In genomic region chr11:54343703-54344102, GRCm38 (mm10) we compare ENCODE assay signal across 12 mouse cellular contexts. TPM values are rescaled to one million over a fixed set of nuclear protein-coding genes. Genes with fewer than 3 reads are reported as not detected.
DNase-seq lines count a peak whose midpoint lies in the region; ATAC-seq and TF ChIP-seq lines count a peak whose summit lies in the region.
"Had no signal": no experiment of that assay in that cellular context is flagged by ENCODE, and none has a peak within 500 bp of the region (broad histone marks: within the 10 kb centered on the region; RNA-seq: fewer than 3 reads in every experiment).

No protein-coding gene starts in this region.

- POLR2A ChIA-PET in Patski (lab: Charles Lee) = no interaction called here

- in situ Hi-C loops in Patski (cut with MboI; ENCODE audit: low pct_unique_long_range_greater_than_20kb) = no loop called here

- H3K9ac ChIP-seq in kidney, embryonic 16.5 days (replicated peaks; ENCODE audit: low read length) = no peak overlapping the region
- H3K9ac ChIP-seq: forebrain, embryonic 15.5 days; limb, embryonic 15.5 days had no signal

- no peaks in the 10 kb centered on the region for H3K4me1 ChIP-seq in kidney, embryonic 16.5 days (ENCODE audit: insufficient read depth, low read length)
- H3K4me1 ChIP-seq: forebrain, embryonic 15.5 days; limb, embryonic 15.5 days had no signal

- no peaks in the 10 kb centered on the region for H3K27me3 ChIP-seq in kidney, embryonic 16.5 days (ENCODE audit: insufficient read depth, low read length)
- H3K27me3 ChIP-seq in Patski = peaks cover 22% of the 10 kb centered on the region
- H3K27me3 ChIP-seq: forebrain, embryonic 15.5 days; limb, embryonic 15.5 days had no signal

- H3K27ac ChIP-seq in kidney, embryonic 16.5 days (ENCODE audit: low read length) = no peak overlapping the region
- H3K27ac ChIP-seq: forebrain, embryonic 15.5 days; hindbrain, postnatal 0 days; limb, embryonic 15.5 days had no signal

- H3K36me3 ChIP-seq in kidney, embryonic 16.5 days (ENCODE audit: insufficient read depth, low read length) = no peaks in the 10 kb centered on the region
- H3K36me3 ChIP-seq: limb, embryonic 15.5 days had no signal

- CTCF ChIA-PET in Patski (lab: Charles Lee) = no interaction called here

- H3K9me3 ChIP-seq in kidney, embryonic 16.5 days (ENCODE audit: low read length) = no peaks in the 10 kb centered on the region
- H3K9me3 ChIP-seq: forebrain, embryonic 15.5 days; limb, embryonic 15.5 days had no signal

- no peak for TF ChIP-seq CTCF in Patski (IDR thresholded peaks at IDR 0.05)

- DNase-seq in kidney, postnatal 14 days = peak; percentile 27
- DNase-seq in ES-CJ7 (ENCODE audit: low read depth, low spot score) (peak; percentile 32), Patski (ENCODE audit: low read depth, low spot score) (peak; percentile 10)
- DNase-seq in kidney, postnatal 4 days = peak; percentile 80 to 82
- no peak for DNase-seq in spleen, postnatal 4 days (ENCODE audit: low spot score in 2 of 2)
- no peak for DNase-seq in layer of hippocampus, adult 9-10 months (ENCODE audit: low spot score)

- WGBS in kidney, embryonic 16.5 days = 35% methylated on average over 4 of the region's 4 CpGs

- no peak overlapping the region for H3K4me2 ChIP-seq in kidney, embryonic 16.5 days (replicated peaks; ENCODE audit: low read depth, low read length)
- H3K4me2 ChIP-seq: forebrain, embryonic 15.5 days; limb, embryonic 15.5 days had no signal

- no peak overlapping the region for H3K4me3 ChIP-seq in kidney, embryonic 16.5 days (ENCODE audit: low read length)
- H3K4me3 ChIP-seq: forebrain, embryonic 15.5 days; limb, embryonic 15.5 days had no signal

- no peak for ATAC-seq in kidney, embryonic 16.5 days (ENCODE audit: low FRiP score, low TSS enrichment)
- no peak for ATAC-seq in Patski
- ATAC-seq: forebrain, embryonic 15.5 days; hindbrain, postnatal 0 days had no signal

RNA-seq across cellular contexts. Expression of gene Meikin, which starts 26.7 kb away (rescaled TPM):
- not detected in 2 replicates for polyA plus RNA-seq in kidney, embryonic 16.5 days (2015; fragmentation: Nextera tagmentation; extraction: Ambion mirVana)
- polyA plus RNA-seq in Patski (2021) = not detected
- polyA plus RNA-seq: brain, embryonic 14.5 days; forebrain, embryonic 15.5 days; hindbrain, postnatal 0 days; limb, embryonic 15.5 days; stomach, embryonic 14.5 days had no signal

RNA-seq across cellular contexts. Expression of gene Acsl6, which starts 40.1 kb away (rescaled TPM):
- polyA plus RNA-seq in kidney, embryonic 16.5 days (2015; fragmentation: Nextera tagmentation; extraction: Ambion mirVana) = 0.54 and 0.96 TPM in 2 replicates
- 0.42 TPM for polyA plus RNA-seq in Patski (2021)

Comparison
In these comparisons a context has a peak if more than half of its experiments do, and no peak if none do; other contexts are left out.
1. DNase-seq: peak in kidney, postnatal 14 days (single experiment), ES-CJ7 (single experiment), Patski (single experiment) and kidney, postnatal 4 days (2 of 2); none in spleen, postnatal 4 days (0 of 2) and layer of hippocampus, adult 9-10 months (single experiment).